Mouse (Mus musculus): ENCODE measurements around the gene Kat8.

DNA sequence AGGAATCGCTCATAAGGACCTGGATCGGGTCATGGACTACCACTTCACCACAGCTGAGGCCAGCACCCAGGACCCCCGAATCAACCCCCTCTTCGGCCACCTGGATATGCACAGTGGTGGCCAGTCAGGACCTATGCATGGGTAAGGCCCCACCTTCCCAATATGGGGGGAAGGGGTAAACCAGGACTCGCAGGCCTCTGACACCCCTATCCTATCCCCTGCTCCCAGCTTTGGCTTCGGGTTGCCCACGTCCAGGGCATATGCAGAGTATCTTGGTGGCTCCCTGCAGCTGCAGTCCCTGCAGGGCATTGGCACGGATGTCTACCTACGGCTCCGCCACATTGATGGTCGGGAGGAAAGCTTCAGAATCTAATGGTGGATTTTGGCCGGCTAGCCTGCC is 4.4 kb upstream of the Kat8 start:
- TF ChIP-seq ZNF384 (IDR thresholded peaks at IDR 0.05; ENCODE audit: low read depth, low read length), result no peak
- TF ChIP-seq ZC3H11A (IDR thresholded peaks at IDR 0.05; ENCODE audit: borderline replicate concordance, low read depth, low read length), result no peak
- no peak for TF ChIP-seq MAFK (IDR thresholded peaks at IDR 0.05; ENCODE audit: insufficient read depth, low read depth, low read length)
- TF ChIP-seq CHD2 (IDR thresholded peaks at IDR 0.05; ENCODE audit: low read depth, low read length), result no peak
